Mouse (Mus musculus) bone marrow, adult 2 months (tissue): Measurements from ENCODE around the gene Atp10a. TPM values are rescaled to one million over a fixed set of nuclear protein-coding genes. Genes with fewer than 3 reads are reported as not detected.

Experiments
- H3K27ac ChIP-seq: fragments of 200-500 bp; 2 replicates; pipeline ENCODE4 v1.5.1; 2012; ENCODE audit warnings: low read depth, mild to moderate bottlenecking, control low read depth, inconsistent platforms, low read length; ENCODE audit not compliant: control insufficient read depth, poor library complexity, insufficient read depth
- H3K4me1 ChIP-seq: fragments of 200-500 bp; 2 replicates; pipeline ENCODE4 v1.6.1; 2011; ENCODE audit warnings: low read length; ENCODE audit not compliant: control insufficient read depth, insufficient read depth
- H3K4me3 ChIP-seq: fragments of 200-500 bp; replicated peaks from 2 replicates; pipeline ENCODE3; 2011; ENCODE audit warnings: mild to moderate bottlenecking, low read depth, low read length, control low read depth; ENCODE audit not compliant: control insufficient read depth
- CTCF ChIP-seq: fragments of 200-500 bp; IDR thresholded peaks from 2 replicates; pipeline ENCODE4 v1.5.1; 2011; ENCODE audit warnings: low read length, control low read depth; ENCODE audit not compliant: control insufficient read depth, insufficient read depth
- POLR2A ChIP-seq: fragments of 200-500 bp; IDR thresholded peaks from 2 replicates; pipeline ENCODE4 v1.6.1; 2011; ENCODE audit warnings: low read depth, mild to moderate bottlenecking, control low read depth, low read length, borderline replicate concordance; ENCODE audit not compliant: control insufficient read depth
- WGBS: fragments of 180-500 bp; shearing (Covaris S2); methylation state at CpG from one replicate; pipeline ENCODE4 v1.1.7; 2018; 5-methylcytosine and 5-hydroxymethylcytosine counted together
- polyA plus RNA-seq: library from polyadenylated mRNA; stranded (reverse); fragments of >200 nt; gene quantifications from 2 replicates; pipeline ENCODE4 v1.2.4, GENCODE M21; 2011; ENCODE audit warnings: low replicate concordance; ENCODE audit not compliant: missing spikeins, insufficient read depth, insufficient read length

Atp10a gene
- polyA plus RNA-seq, 1 experiment, result 2.5 TPM

DNA sequence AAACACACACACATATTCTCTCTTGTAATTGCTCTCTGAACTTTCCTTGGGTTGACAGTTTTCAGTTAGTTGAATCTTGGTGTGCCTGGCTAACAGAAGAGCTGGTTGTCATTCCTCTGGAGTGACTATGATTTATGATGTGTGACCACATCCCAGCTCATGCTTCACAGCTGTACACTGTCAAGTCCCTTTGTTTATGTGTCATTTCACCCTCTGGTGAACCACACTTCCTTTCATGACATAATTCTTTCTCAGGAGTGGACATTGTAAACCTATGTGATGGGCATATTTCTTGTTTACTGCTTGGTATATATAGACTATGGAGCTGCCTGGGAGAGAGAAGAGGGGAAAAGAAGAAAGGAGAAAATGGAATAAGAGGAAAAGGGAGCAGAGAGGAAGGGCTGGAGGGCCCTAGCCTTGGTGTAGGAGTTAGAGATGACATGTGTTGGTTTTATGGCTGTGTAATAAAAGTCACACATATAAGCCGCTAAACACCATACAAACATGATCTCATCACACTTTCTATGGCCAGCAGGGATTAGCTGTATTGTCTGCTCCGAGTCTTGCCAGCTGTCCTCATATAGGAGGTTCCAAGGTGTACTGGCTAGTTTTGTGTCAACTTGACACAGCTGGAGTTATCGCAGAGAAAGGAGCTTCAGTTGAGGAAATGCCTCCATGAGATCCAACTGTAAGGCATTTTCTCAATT, 81.0 kb downstream of the Atp10a start:
- no peak overlapping the region for H3K27ac ChIP-seq
- no peak overlapping the region for H3K4me3 ChIP-seq
- peaks cover 4% of the 10 kb centered on the region for H3K4me1 ChIP-seq
- TF ChIP-seq POLR2A (no peak), CTCF (no peak)
- WGBS, result 83% methylated on average over 3 of the region's 3 CpGs

GRCm38 (mm10) chr7:58740196-58740595, 84.2 kb downstream of the Atp10a start:
- TF ChIP-seq CTCF, result no peak
- TF ChIP-seq POLR2A, result no peak
- Histone ChIP-seq H3K4me3 (no peak overlapping the region), H3K4me1 (peaks cover 8% of the 10 kb centered on the region), H3K27ac (no peak overlapping the region)
- 83% methylated on average over 13 of the region's 13 CpGs for WGBS

DNA sequence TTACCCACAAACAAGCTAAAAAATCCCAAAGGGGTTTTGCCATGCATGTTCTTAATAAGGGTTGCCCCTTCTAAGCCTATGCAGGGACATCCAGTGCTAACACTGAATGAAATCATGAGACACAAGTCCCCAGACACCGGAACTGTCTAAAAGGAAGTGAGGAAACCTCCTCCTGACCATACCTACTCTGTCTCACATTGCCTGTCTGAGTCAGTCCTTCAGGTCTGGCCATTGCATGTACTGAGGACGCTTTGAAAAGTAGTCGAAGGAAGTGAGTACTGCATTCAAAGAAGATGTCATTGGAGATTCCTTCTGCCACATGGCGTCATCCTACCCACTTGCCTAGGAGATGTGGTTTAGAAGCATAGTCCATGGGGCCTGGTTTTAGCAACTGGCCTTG, 84.9 kb downstream of the Atp10a start:
- Histone ChIP-seq H3K27ac (no peak overlapping the region), H3K4me3 (no peak overlapping the region), H3K4me1 (peaks cover 8% of the 10 kb centered on the region)
- no peak for TF ChIP-seq POLR2A
- TF ChIP-seq CTCF, result no peak
- 24% methylated on average over 4 of the region's 4 CpGs for WGBS

- TF ChIP-seq POLR2A (no peak), CTCF (no peak)
- H3K4me1 ChIP-seq, result peaks cover 8% of the 10 kb centered on the region
- no peak overlapping the region for H3K4me3 ChIP-seq
- H3K27ac ChIP-seq, result no peak overlapping the region
- WGBS, result 15% methylated on average over 4 of the region's 4 CpGs
Observed at GRCm38 (mm10) chr7:58742009-58742408, 86.0 kb downstream of the Atp10a start.

GRCm38 (mm10) chr7:58742648-58743047, 86.7 kb downstream of the Atp10a start:
- no peak for TF ChIP-seq POLR2A
- TF ChIP-seq CTCF, result no peak
- Histone ChIP-seq H3K4me3 (no peak overlapping the region), H3K4me1 (peaks cover 8% of the 10 kb centered on the region), H3K27ac (no peak overlapping the region)
- 16% methylated on average over 1 of the region's 1 CpGs for WGBS

- H3K4me1 ChIP-seq, result peaks cover 8% of the 10 kb centered on the region
- WGBS, result 50% methylated on average over 4 of the region's 4 CpGs
- no peak overlapping the region for H3K4me3 ChIP-seq
- no peak overlapping the region for H3K27ac ChIP-seq
- TF ChIP-seq POLR2A (no peak), CTCF (no peak)
Observed at GRCm38 (mm10) chr7:58743362-58744320, 87.7 kb downstream of the Atp10a start.

- 70% methylated on average over 5 of the region's 5 CpGs for WGBS
- no peak for TF ChIP-seq POLR2A
- no peak for TF ChIP-seq CTCF
Observed at GRCm38 (mm10) chr7:58746817-58747216, 90.9 kb downstream of the Atp10a start.

DNA sequence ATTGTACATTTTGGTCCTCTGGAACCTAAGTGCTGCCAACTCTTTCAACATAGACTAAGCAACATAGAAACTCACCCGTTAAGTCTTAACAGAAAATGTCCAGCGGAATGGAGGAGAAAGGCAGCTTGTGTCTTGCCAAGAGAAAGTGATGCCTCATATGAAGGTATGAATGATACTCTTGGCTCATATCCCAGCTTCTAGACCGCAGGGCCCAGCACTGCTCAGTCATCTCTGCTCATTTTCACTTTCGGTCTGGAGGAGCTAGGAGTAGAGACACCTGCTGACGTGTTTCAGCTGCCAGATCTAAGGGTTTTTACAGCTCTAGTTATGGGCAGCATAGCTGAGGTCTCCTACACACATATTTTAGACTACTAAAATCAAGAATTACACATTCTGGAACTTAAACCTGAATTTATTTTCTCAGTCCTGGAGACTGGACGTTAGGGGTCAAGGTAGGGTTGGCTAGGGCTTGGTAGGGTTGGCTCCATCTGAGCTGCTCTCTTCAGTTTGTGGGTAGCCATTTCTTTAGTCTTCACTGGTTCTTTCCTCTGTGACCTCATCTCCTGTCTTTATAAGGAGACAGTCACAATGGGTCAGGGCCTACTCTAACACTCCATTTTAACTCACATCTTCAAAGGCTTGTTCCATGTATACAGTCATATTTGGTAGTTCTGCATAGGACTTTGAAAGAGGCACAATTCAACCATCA, 94.1 kb downstream of the Atp10a start:
- 25% methylated on average over 6 of the region's 6 CpGs for WGBS
- no peak overlapping the region for H3K27ac ChIP-seq

More at GRCm38 (mm10) chr7:58746817-58747216, 90.9 kb downstream of the Atp10a start:
- Histone ChIP-seq H3K4me3 (no peak overlapping the region), H3K27ac (no peak overlapping the region), H3K4me1 (peaks cover 5% of the 10 kb centered on the region; the same call in 1 of the 2 replicates)

More for the DNA sequence above, 94.1 kb downstream of the Atp10a start:
- H3K4me1 ChIP-seq, result no peaks in the 10 kb centered on the region
- H3K4me3 ChIP-seq, result no peak overlapping the region
- no peak for TF ChIP-seq POLR2A
- no peak for TF ChIP-seq CTCF
